Mouse (Mus musculus) liver, embryonic 16.5 days (tissue): ENCODE data around the gene Racgap1. TPM values are rescaled to one million over a fixed set of nuclear protein-coding genes. Genes with fewer than 3 reads are reported as not detected.

Experiments
- ATAC-seq: fragments of 200-750 bp; cut with Nextera tagmentation; 2 replicates; pipeline ENCODE4 v1.8.0; 2017; ENCODE audit warnings: low read depth, mild to moderate bottlenecking, moderate number of reproducible peaks, moderate library complexity
- H3K27ac ChIP-seq: fragments of 300-500 bp; sonication (generic); 2 replicates; pipeline ENCODE4 v1.5.1; 2014; ENCODE audit warnings: mild to moderate bottlenecking, low read length
- H3K27me3 ChIP-seq: fragments of 300-500 bp; sonication (generic); 2 replicates; pipeline ENCODE4 v1.6.1; 2014; ENCODE audit warnings: low read depth, low read length, mixed read lengths; ENCODE audit not compliant: control insufficient read depth, insufficient read depth
- H3K36me3 ChIP-seq: fragments of 300-500 bp; sonication (generic); 2 replicates; pipeline ENCODE4 v1.6.1; 2014; ENCODE audit warnings: mild to moderate bottlenecking; ENCODE audit not compliant: control insufficient read depth, insufficient read depth
- H3K4me1 ChIP-seq: fragments of 300-500 bp; sonication (generic); 2 replicates; pipeline ENCODE4 v1.6.1; 2014; ENCODE audit warnings: low read depth, low read length, mixed read lengths; ENCODE audit not compliant: control insufficient read depth
- H3K4me2 ChIP-seq: fragments of 300-500 bp; sonication (generic); 2 replicates; pipeline ENCODE4 v1.6.1; 2014; ENCODE audit warnings: low read depth, low read length, mixed read lengths
- H3K4me3 ChIP-seq: fragments of 300-500 bp; sonication (generic); 2 replicates; pipeline ENCODE4 v1.5.1; 2014; ENCODE audit warnings: low read depth, mild to moderate bottlenecking, low read length
- H3K9ac ChIP-seq: fragments of 300-500 bp; sonication (generic); 2 replicates; pipeline ENCODE4 v1.6.1; 2014; ENCODE audit warnings: low read depth, low read length
- H3K9me3 ChIP-seq: fragments of 300-500 bp; sonication (generic); replicated peaks from 2 replicates; pipeline ENCODE4 v1.6.1; 2016; ENCODE audit warnings: low read length; ENCODE audit not compliant: control insufficient read depth
- WGBS: fragments of 180-500 bp; shearing (Covaris S2); extraction: QIAGEN DNeasy Blood & Tissue Kit; methylation state at CpG from one replicate; pipeline ENCODE4 v1.1.7; 2014; ENCODE audit not compliant: insufficient replicate concordance; 5-methylcytosine and 5-hydroxymethylcytosine counted together
- polyA plus RNA-seq: library from polyadenylated mRNA; unstranded; fragments of >200 nt; fragmentation: Nextera tagmentation; extraction: Ambion mirVana; gene quantifications from 2 replicates; pipeline ENCODE4 v1.2.1, GENCODE M21; 2015

The Racgap1 gene
- polyA plus RNA-seq, 1 experiment from 2014 or later = 63.1 TPM

DNA sequence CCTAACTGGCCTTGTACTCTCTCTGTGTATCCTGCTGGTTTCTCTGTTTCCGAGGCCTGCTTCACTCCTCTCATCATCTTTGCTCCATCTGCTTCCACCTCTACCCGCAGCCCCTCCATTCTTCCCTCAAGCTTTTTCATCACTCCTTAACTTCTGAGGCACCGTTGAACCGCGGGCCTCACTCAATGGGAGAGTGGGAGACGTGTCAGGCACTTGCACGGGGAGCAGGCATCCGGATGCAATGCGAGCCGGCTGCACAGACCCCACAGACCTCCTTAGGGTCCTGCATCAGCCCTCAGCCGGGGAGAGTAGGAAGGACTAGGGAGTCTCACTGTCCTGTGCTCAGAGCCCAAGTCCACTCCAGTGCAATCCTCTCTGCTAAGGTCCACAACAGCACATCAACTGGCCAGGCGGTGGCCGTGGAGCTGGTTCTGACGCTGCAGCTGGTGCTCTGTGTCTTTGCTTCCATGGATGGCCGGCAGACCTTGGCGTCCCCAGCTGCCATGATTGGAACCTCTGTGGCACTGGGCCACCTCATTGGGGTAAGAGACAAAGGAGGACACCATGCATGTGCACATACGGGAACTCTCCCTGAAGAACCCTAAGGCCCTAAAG, 49.1 kb downstream of the Racgap1 start:
- H3K27ac ChIP-seq = no peak overlapping the region
- no peak for ATAC-seq
- 78% methylated on average over 17 of the region's 17 CpGs for WGBS
- H3K4me3 ChIP-seq = no peak overlapping the region
- no peaks in the 10 kb centered on the region for H3K9me3 ChIP-seq
- peaks cover 12% of the 10 kb centered on the region for H3K4me1 ChIP-seq
- H3K36me3 ChIP-seq = no peaks in the 10 kb centered on the region
- H3K9ac ChIP-seq = no peak overlapping the region
- no peak overlapping the region for H3K4me2 ChIP-seq
- peaks cover 33% of the 10 kb centered on the region for H3K27me3 ChIP-seq

DNA sequence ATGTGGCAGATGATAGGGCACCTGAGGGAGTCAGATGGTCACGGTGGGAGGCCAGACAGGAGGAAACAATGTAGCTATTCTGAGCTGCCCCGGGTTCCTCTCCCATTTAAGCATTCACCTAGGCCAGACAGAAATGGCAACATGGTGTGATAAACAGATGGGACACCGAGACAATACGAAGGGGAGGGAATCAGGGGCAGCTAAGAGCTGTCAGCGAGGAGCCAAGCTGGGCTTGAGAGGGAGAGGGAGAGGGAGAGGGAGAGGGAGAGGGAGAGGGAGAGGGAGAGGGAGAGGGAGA, 49.7 kb downstream of the Racgap1 start:
- H3K36me3 ChIP-seq = no peaks in the 10 kb centered on the region
- no peak overlapping the region for H3K9ac ChIP-seq
- no peak overlapping the region for H3K4me2 ChIP-seq
- peaks cover 7% of the 10 kb centered on the region for H3K4me1 ChIP-seq
- ATAC-seq = no peak
- no peaks in the 10 kb centered on the region for H3K9me3 ChIP-seq
- peaks cover 33% of the 10 kb centered on the region for H3K27me3 ChIP-seq
- WGBS = 29% methylated on average over 5 of the region's 5 CpGs
- no peak overlapping the region for H3K4me3 ChIP-seq
- H3K27ac ChIP-seq = no peak overlapping the region

DNA sequence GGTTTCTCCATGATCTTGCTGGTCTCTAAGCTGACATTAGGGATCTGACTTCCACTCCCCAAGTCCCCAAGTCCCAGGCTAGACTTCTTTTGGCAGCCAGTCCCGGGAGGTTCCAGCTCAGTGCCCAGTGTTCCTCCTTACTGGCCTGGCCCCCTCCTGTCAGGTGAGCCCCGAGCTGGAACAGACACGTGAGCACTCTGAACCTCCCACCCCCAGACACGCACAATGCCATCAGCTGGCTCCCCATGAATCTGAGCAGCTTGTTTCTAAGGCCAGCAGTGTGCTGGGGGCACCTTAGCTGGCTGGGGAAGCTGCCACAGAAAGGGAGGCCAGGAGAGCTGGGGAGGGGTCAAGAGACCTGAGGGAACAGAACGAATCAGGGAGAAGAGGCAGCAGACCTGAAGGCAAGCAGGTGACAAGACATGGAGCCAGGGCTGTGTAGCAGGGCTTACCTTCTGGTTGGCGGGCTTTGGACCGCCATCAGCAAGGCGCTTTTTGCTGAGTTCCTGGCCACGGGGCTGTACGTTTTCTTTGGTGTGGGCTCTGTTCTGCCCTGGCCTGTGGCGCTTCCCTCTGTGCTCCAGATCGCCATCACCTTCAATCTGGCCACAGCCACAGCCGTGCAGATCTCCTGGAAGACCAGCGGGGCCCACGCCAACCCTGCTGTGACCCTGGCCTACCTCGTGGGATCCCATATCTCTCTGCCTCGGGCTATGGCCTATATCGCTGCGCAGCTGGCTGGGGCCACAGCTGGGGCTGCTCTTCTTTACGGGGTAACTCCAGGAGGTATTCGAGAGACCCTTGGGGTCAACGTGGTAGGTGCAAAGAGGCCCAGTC, 50.3 kb downstream of the Racgap1 start, which contains the start of gene Aqp6:
Aqp6 (plus strand) TSS at position 415 of the 837 bp plus-strand sequence.
- Histone ChIP-seq H3K27me3 (peaks cover 33% of the 10 kb centered on the region), H3K4me2 (no peak within 1 kb of the TSS), H3K9ac (no peak within 1 kb of the TSS), H3K4me3 (no peak within 1 kb of the TSS), H3K36me3 (no peaks in the 10 kb centered on the region), H3K4me1 (peaks cover 1% of the 10 kb centered on the region), H3K9me3 (no peaks in the 10 kb centered on the region), H3K27ac (no peak within 1 kb of the TSS)
- no peak for ATAC-seq
- 50% methylated on average over 22 of the region's 22 CpGs for WGBS

DNA sequence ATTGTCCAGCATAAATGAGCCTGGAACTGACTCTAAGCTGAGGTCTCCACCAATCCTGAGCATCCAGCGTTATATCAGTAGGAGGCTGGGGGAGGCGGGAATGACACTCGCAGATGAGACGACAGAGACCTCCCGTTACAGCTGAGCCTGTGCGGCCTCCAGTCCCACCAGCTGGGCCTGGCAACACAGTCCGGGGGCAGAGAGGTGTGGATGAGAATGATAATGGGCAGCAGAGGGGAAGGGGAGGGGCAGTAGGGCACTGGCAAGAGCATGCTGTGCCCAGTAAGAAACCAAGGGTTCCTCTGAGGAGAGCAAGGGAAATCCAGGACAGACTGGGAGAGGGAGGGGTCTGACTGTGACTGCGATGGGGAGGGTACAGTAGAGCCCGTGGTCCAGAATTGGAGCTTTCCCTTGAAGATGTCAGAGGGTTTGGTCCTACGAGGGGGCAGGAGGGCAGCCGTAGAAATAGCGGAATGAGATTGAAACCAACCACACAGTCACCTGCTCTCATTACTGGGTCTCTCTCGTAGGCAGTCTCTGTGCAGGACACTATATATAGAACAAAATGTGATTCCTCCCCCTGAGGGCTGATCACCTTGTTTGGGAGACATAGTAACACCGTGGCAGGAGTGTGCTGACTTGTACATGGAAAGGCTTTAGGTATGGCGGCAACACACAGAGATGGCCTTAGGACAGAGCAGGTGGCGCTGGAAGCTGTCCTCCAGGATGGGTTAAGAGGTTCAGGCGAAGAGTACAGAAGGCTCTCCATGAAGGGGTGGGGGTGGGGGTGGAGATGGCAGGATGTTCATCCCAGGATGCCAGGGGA, 52.0 kb downstream of the Racgap1 start:
- H3K4me3 ChIP-seq = no peak overlapping the region
- no peaks in the 10 kb centered on the region for H3K9me3 ChIP-seq
- no peak overlapping the region for H3K27ac ChIP-seq
- WGBS = 57% methylated on average over 17 of the region's 17 CpGs
- H3K36me3 ChIP-seq = no peaks in the 10 kb centered on the region
- no peak overlapping the region for H3K4me2 ChIP-seq
- H3K27me3 ChIP-seq = peaks cover 45% of the 10 kb centered on the region
- no peaks in the 10 kb centered on the region for H3K4me1 ChIP-seq
- no peak for ATAC-seq
- no peak overlapping the region for H3K9ac ChIP-seq

DNA sequence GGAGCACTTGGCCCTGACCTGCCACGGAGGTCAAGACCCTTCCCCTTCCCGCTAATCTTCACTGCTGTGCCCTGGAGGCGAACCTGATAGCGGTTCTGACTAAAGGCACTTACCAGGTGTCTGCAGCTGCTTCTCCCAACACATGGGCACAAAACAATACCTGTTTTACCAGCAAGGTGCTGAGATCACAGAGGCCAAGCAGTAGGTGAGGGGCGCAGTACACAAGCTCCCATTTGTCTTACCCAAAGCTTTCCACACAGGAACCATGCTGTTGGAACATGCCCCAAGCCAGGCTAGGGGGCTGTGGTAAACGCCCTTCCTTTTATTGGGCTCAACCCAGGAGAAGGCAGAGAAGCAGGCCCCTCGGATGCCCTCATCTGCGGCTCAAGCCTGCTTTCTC, 53.9 kb downstream of the Racgap1 start:
- Histone ChIP-seq H3K9ac (no peak overlapping the region), H3K27me3 (peaks cover 53% of the 10 kb centered on the region), H3K9me3 (no peaks in the 10 kb centered on the region), H3K36me3 (no peaks in the 10 kb centered on the region), H3K4me2 (no peak overlapping the region), H3K4me3 (no peak overlapping the region), H3K4me1 (no peaks in the 10 kb centered on the region), H3K27ac (no peak overlapping the region)
- 45% methylated on average over 8 of the region's 8 CpGs for WGBS
- no peak for ATAC-seq

DNA sequence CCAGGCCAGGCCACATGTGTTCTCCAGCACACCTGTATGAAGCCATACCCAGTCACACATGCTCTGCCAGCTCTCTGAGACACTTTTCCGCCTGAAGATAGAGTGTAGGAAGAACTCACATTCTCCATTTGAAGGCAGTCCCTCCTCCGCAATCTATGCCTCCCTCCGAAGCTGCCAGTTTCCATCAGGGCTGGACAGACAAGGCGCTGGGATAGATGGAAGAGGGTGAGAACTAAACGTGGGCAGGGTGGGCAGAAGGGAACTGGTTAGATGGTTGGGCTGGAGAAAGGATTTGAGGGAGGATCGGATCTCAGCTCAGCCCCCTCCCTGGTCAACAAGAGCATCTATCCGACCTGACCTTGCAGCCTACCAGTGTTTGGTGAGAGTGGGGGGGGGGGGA, 54.6 kb downstream of the Racgap1 start:
- Histone ChIP-seq H3K4me3 (no peak overlapping the region), H3K27ac (no peak overlapping the region), H3K4me1 (no peaks in the 10 kb centered on the region), H3K9me3 (no peaks in the 10 kb centered on the region), H3K27me3 (peaks cover 58% of the 10 kb centered on the region), H3K9ac (no peak overlapping the region), H3K4me2 (no peak overlapping the region), H3K36me3 (no peaks in the 10 kb centered on the region)
- no peak for ATAC-seq
- WGBS = 49% methylated on average over 7 of the region's 7 CpGs

DNA sequence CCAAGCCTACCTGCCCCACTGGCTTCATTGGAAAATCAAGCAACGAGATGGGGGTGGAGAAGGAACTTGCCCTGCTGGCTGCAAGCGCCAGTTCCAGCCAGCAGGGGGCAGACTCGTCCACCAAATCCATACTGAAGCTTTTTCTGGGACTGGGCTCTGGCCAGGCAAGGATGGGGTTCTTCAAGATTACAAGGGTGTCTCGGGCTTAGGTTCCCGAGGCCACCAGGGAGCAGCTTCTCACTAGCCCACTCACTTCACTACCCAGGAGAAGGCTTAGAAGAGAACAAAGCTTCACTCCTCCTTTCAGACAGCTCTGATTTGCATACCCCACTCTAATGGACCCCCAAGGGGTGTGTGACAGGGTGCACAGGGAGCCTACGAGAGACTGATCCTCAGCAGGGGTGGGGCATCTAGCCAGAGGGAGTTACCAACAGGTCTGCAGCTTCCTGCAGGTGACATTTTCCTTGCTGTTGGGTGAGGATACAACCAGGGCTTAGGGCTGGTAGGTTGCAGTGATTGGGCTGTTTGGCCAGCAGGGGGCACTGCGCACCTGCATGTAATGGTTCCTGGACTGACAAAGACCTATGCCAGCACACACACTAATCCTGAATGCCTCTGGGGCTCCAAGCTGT, 55.3 kb downstream of the Racgap1 start:
- Histone ChIP-seq H3K9ac (no peak overlapping the region), H3K9me3 (no peaks in the 10 kb centered on the region), H3K27ac (no peak overlapping the region), H3K4me1 (no peaks in the 10 kb centered on the region; the same call in 1 of the 2 replicates), H3K27me3 (peaks cover 61% of the 10 kb centered on the region), H3K4me3 (no peak overlapping the region), H3K36me3 (no peaks in the 10 kb centered on the region), H3K4me2 (no peak overlapping the region)
- ATAC-seq = peak; percentile 59
- 0% methylated on average over 7 of the region's 7 CpGs for WGBS

DNA sequence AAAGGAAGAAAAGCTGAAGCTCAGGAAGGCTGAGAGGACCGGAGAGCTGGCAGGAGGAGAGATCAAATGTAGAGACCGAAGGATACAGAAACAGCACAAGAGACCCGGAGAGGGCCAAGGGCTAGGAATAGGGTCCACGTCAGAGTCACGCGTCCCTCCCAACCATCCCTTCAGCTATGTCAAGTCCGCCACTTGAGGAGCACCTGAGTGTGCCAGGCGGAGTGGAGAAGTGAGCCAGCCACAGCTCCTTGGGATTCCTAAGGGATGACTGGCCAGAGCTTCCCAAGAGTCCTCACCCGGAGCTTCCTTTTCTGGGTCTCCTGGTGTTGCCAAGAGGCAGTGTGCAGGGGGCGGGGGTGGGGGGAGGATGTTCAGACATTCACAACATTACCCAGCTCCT, 56.5 kb downstream of the Racgap1 start:
- Histone ChIP-seq H3K36me3 (no peaks in the 10 kb centered on the region), H3K4me3 (no peak overlapping the region), H3K9me3 (no peaks in the 10 kb centered on the region), H3K4me1 (no peaks in the 10 kb centered on the region; the same call in 1 of the 2 replicates), H3K27ac (no peak overlapping the region), H3K9ac (no peak overlapping the region), H3K4me2 (no peak overlapping the region), H3K27me3 (peaks cover 63% of the 10 kb centered on the region)
- 69% methylated on average over 10 of the region's 10 CpGs for WGBS
- ATAC-seq = no peak
